Mouse (Mus musculus): Measurements from ENCODE around the gene Pcare. TPM values are rescaled to one million over a fixed set of nuclear protein-coding genes. Genes with fewer than 3 reads are reported as not detected.

The Pcare gene
- polyA plus RNA-seq, 1 experiment from 2014 or later: not detected

- Histone ChIP-seq H3K9me3 (ENCODE audit: control insufficient read depth, low read length) (no peaks in the 10 kb centered on the region), H3K36me3 (ENCODE audit: control insufficient read depth, insufficient read depth, low read length) (no peaks in the 10 kb centered on the region), H3K9ac (ENCODE audit: low read depth, low read length) (no peak overlapping the region), H3K4me1 (replicated peaks; ENCODE audit: control insufficient read depth, insufficient read depth, low read length) (no peaks in the 10 kb centered on the region), H3K4me3 (ENCODE audit: low read depth, low read length) (no peak overlapping the region), H3K27me3 (replicated peaks; ENCODE audit: control insufficient read depth, insufficient read depth, low read length) (no peaks in the 10 kb centered on the region), H3K4me2 (no peak overlapping the region), H3K27ac (ENCODE audit: low read depth, low read length) (no peak overlapping the region)
- DNase-seq (ENCODE audit: low spot score) (no peak), ATAC-seq (replicated peaks; ENCODE audit: low FRiP score) (no peak)
- 74% methylated on average over 3 of the region's 3 CpGs for WGBS
Observed at GRCm38 (mm10) chr17:71715034-71715433, 37.7 kb downstream of the Pcare start.

DNA sequence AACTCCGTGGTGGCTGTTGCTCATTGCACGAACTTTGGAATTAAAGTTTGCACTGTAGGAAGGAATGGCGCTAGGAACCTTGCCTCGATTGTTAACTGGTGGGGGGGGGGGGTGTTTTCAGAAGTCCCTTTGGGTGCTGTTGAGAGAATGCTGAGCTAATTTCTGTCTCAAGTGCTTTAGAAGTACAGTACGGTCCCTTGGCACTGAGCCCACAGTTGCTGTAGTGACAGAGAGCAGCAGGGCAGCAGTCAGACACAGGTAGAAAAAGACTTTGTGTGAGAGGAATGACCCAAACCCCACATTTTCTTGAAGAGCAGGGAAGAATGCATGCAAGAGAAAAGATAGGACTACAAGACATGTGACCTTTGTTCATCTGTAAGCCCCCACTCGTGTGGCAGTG lies 40.4 kb downstream of the Pcare start:
- 80% methylated on average over 6 of the region's 6 CpGs for WGBS
- H3K9ac ChIP-seq (ENCODE audit: low read depth, low read length): no peak overlapping the region

GRCm38 (mm10) chr17:71707715-71708114 lies 45.0 kb downstream of the Pcare start:
- H3K4me1 ChIP-seq (replicated peaks; ENCODE audit: control insufficient read depth, insufficient read depth, low read length): no peaks in the 10 kb centered on the region
- H3K4me3 ChIP-seq (ENCODE audit: low read depth, low read length): no peak overlapping the region
- WGBS: 64% methylated on average over 4 of the region's 4 CpGs
- no peak for DNase-seq (ENCODE audit: low spot score)
- no peaks in the 10 kb centered on the region for H3K27me3 ChIP-seq (replicated peaks; ENCODE audit: control insufficient read depth, insufficient read depth, low read length)
- no peaks in the 10 kb centered on the region for H3K9me3 ChIP-seq (ENCODE audit: control insufficient read depth, low read length)
- no peak overlapping the region for H3K9ac ChIP-seq (ENCODE audit: low read depth, low read length)
- ATAC-seq (replicated peaks; ENCODE audit: low FRiP score): no peak
- no peaks in the 10 kb centered on the region for H3K36me3 ChIP-seq (ENCODE audit: control insufficient read depth, insufficient read depth, low read length)
- no peak overlapping the region for H3K27ac ChIP-seq (ENCODE audit: low read depth, low read length)
- H3K4me2 ChIP-seq: no peak overlapping the region

More for the DNA sequence above, 40.4 kb downstream of the Pcare start:
- DNase-seq (ENCODE audit: low spot score) (no peak), ATAC-seq (replicated peaks; ENCODE audit: low FRiP score) (no peak)
- Histone ChIP-seq H3K27me3 (replicated peaks; ENCODE audit: control insufficient read depth, insufficient read depth, low read length) (no peaks in the 10 kb centered on the region), H3K36me3 (ENCODE audit: control insufficient read depth, insufficient read depth, low read length) (no peaks in the 10 kb centered on the region), H3K27ac (ENCODE audit: low read depth, low read length) (no peak overlapping the region), H3K4me2 (no peak overlapping the region), H3K9me3 (ENCODE audit: control insufficient read depth, low read length) (no peaks in the 10 kb centered on the region), H3K4me1 (replicated peaks; ENCODE audit: control insufficient read depth, insufficient read depth, low read length) (no peaks in the 10 kb centered on the region), H3K4me3 (ENCODE audit: low read depth, low read length) (no peak overlapping the region)

DNA sequence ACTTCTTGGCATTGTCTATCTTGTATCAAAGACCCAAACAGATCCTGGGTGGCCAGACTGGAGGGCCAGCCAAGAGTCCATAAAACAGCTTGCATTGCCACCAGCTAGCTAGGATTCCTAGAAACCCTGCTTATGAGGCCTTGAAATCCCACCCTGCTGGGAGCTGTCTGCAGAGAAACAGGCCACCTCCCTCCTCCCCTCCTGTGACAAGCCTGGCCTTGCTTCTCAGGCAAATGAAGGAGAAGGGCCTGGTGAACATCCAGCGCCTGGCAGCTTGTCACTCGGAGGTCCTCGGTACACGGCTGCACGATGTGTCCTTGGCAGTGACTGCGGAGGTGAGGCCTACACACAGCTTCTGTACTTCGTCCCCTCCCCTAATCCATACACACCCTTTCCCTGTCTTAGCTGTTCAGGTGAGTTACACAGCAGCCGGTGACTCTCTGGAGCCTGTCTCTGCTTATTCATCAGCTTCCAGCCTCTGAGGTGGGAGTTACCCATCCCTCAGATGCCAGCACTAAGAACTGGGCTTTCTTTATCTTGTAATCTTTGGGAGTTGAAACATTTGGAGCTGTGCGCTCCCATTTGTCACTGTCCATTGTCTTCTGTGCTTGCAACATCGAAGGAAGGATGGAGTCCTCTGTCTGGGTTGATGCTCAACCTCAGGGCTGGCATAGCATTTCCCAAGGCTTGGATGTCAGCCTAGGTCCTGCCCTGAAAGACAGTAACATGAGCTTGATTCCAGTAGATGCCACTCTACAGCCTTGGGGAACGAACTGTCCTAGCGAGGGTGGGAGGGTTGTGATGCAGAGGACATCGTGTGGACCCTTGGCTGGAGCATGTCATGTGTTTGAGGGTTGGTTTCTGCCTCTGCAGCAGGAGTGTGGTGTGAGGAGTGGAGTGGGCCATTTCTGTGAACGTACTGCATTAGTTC lies 46.9 kb downstream of the Pcare start:
- Histone ChIP-seq H3K27me3 (replicated peaks; ENCODE audit: control insufficient read depth, insufficient read depth, low read length) (no peaks in the 10 kb centered on the region), H3K9me3 (ENCODE audit: control insufficient read depth, low read length) (no peaks in the 10 kb centered on the region), H3K27ac (ENCODE audit: low read depth, low read length) (no peak overlapping the region), H3K4me3 (ENCODE audit: low read depth, low read length) (no peak overlapping the region), H3K9ac (ENCODE audit: low read depth, low read length) (no peak overlapping the region), H3K36me3 (ENCODE audit: control insufficient read depth, insufficient read depth, low read length) (no peaks in the 10 kb centered on the region), H3K4me2 (no peak overlapping the region), H3K4me1 (replicated peaks; ENCODE audit: control insufficient read depth, insufficient read depth, low read length) (no peaks in the 10 kb centered on the region)
- WGBS: 76% methylated on average over 14 of the region's 14 CpGs
- ATAC-seq (replicated peaks; ENCODE audit: low FRiP score) (no peak), DNase-seq (ENCODE audit: low spot score) (no peak)

GRCm38 (mm10) chr17:71705113-71705512 lies 47.6 kb downstream of the Pcare start:
- H3K9me3 ChIP-seq (ENCODE audit: control insufficient read depth, low read length): no peaks in the 10 kb centered on the region
- no peaks in the 10 kb centered on the region for H3K27me3 ChIP-seq (replicated peaks; ENCODE audit: control insufficient read depth, insufficient read depth, low read length)
- DNase-seq (ENCODE audit: low spot score): no peak
- no peak overlapping the region for H3K27ac ChIP-seq (ENCODE audit: low read depth, low read length)
- H3K4me1 ChIP-seq (replicated peaks; ENCODE audit: control insufficient read depth, insufficient read depth, low read length): no peaks in the 10 kb centered on the region
- H3K9ac ChIP-seq (ENCODE audit: low read depth, low read length): no peak overlapping the region
- no peak for ATAC-seq (replicated peaks; ENCODE audit: low FRiP score)
- H3K4me2 ChIP-seq: no peak overlapping the region
- H3K4me3 ChIP-seq (ENCODE audit: low read depth, low read length): no peak overlapping the region
- 59% methylated on average over 1 of the region's 1 CpGs for WGBS
- H3K36me3 ChIP-seq (ENCODE audit: control insufficient read depth, insufficient read depth, low read length): no peaks in the 10 kb centered on the region

GRCm38 (mm10) chr17:71698619-71698956 lies 54.1 kb downstream of the Pcare start:
- Histone ChIP-seq H3K4me3 (ENCODE audit: low read depth, low read length) (no peak overlapping the region), H3K9me3 (ENCODE audit: control insufficient read depth, low read length) (no peaks in the 10 kb centered on the region), H3K36me3 (ENCODE audit: control insufficient read depth, insufficient read depth, low read length) (no peaks in the 10 kb centered on the region), H3K4me2 (no peak overlapping the region), H3K27ac (ENCODE audit: low read depth, low read length) (no peak overlapping the region), H3K4me1 (replicated peaks; ENCODE audit: control insufficient read depth, insufficient read depth, low read length) (no peaks in the 10 kb centered on the region; the same call in 1 of the 2 replicates), H3K9ac (ENCODE audit: low read depth, low read length) (no peak overlapping the region), H3K27me3 (replicated peaks; ENCODE audit: control insufficient read depth, insufficient read depth, low read length) (no peaks in the 10 kb centered on the region)
- no peak for DNase-seq (ENCODE audit: low spot score)
- WGBS: 81% methylated on average over 11 of the region's 11 CpGs
- no peak for ATAC-seq (replicated peaks; ENCODE audit: low FRiP score)

DNA sequence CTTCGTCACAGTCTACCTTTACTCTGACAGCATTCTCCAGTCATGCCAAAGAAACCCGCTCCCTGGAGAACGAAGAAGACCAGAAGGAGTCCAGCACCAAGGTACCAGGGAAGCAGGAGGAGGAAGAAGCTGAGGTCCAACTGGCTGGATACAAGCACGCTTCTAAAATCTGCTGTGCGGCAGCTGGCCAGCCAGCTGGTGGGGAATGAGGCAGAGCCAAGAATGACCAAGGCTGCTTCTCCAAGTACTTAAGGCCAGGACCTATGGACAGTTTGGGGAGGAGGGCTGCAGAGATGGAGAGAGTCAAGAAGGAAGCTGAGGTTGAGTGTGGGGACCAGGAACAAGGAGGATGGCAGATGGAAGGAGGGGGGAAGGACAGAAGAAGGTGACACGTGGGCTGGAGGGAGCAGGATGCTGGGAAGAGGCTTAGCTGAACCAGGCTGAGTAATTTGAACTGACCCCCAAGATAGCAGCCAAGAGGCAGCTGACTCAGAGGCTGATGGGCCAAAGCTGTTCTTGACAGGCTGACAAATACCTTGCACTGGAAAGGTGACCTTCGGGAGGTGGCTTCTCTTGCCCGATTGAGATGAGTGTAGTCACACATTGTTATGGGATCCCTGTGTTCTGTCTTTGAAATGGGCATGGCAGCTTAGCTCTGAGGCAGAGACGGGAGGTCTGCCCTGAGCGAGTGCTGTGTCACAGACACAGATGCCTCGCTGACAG lies 54.6 kb downstream of the Pcare start:
- Histone ChIP-seq H3K4me3 (ENCODE audit: low read depth, low read length) (no peak overlapping the region), H3K36me3 (ENCODE audit: control insufficient read depth, insufficient read depth, low read length) (no peaks in the 10 kb centered on the region), H3K9me3 (ENCODE audit: control insufficient read depth, low read length) (no peaks in the 10 kb centered on the region), H3K9ac (ENCODE audit: low read depth, low read length) (no peak overlapping the region), H3K27ac (ENCODE audit: low read depth, low read length) (no peak overlapping the region), H3K27me3 (replicated peaks; ENCODE audit: control insufficient read depth, insufficient read depth, low read length) (no peaks in the 10 kb centered on the region), H3K4me2 (no peak overlapping the region), H3K4me1 (replicated peaks; ENCODE audit: control insufficient read depth, insufficient read depth, low read length) (no peaks in the 10 kb centered on the region; the same call in 1 of the 2 replicates)
- ATAC-seq (replicated peaks; ENCODE audit: low FRiP score): no peak
- WGBS: 70% methylated on average over 11 of the region's 11 CpGs
- DNase-seq (ENCODE audit: low spot score): no peak

GRCm38 (mm10) chr17:71696396-71696795 lies 56.3 kb downstream of the Pcare start:
- Histone ChIP-seq H3K9me3 (ENCODE audit: control insufficient read depth, low read length) (no peaks in the 10 kb centered on the region), H3K36me3 (ENCODE audit: control insufficient read depth, insufficient read depth, low read length) (no peaks in the 10 kb centered on the region), H3K27me3 (replicated peaks; ENCODE audit: control insufficient read depth, insufficient read depth, low read length) (no peaks in the 10 kb centered on the region), H3K27ac (ENCODE audit: low read depth, low read length) (no peak overlapping the region), H3K4me3 (ENCODE audit: low read depth, low read length) (no peak overlapping the region), H3K4me1 (replicated peaks; ENCODE audit: control insufficient read depth, insufficient read depth, low read length) (no peaks in the 10 kb centered on the region; the same call in 1 of the 2 replicates), H3K9ac (ENCODE audit: low read depth, low read length) (no peak overlapping the region), H3K4me2 (no peak overlapping the region)
- 77% methylated on average over 5 of the region's 5 CpGs for WGBS
- no peak for ATAC-seq (replicated peaks; ENCODE audit: low FRiP score)
- DNase-seq (ENCODE audit: low spot score): no peak

All from liver, embryonic 11.5 days (tissue).